In genomic region chr13:56109703-56110102, GRCm38 (mm10) we compare ENCODE assay signal across 12 mouse cellular contexts. TPM values are rescaled to one million over a fixed set of nuclear protein-coding genes. Genes with fewer than 3 reads are reported as not detected.
A peak's percentile ranks its signal among the peaks of the same experiment; 100 is the strongest.
DNase-seq lines count a peak whose midpoint lies in the region; ATAC-seq and TF ChIP-seq lines count a peak whose summit lies in the region.
"Had no signal": no experiment of that assay in that cellular context is flagged by ENCODE, and none has a peak within 500 bp of the region (broad histone marks: within the 10 kb centered on the region; RNA-seq: fewer than 3 reads in every experiment).

No protein-coding gene starts in this region.

- no peak overlapping the region for H3K4me2 ChIP-seq in forebrain, embryonic 12.5 days
- H3K4me2 ChIP-seq in forebrain, embryonic 11.5 days (ENCODE audit: low read depth, low read length, severe bottlenecking): no peak overlapping the region
- H3K4me2 ChIP-seq in hindbrain, embryonic 12.5 days (replicated peaks): no peak overlapping the region
- no peak overlapping the region for H3K4me2 ChIP-seq in hindbrain, embryonic 11.5 days (replicated peaks; ENCODE audit: low read depth, low read length)
- H3K4me2 ChIP-seq in stomach, embryonic 14.5 days (replicated peaks; ENCODE audit: low read depth, low read length): no peak overlapping the region
- no peak overlapping the region for H3K4me2 ChIP-seq in stomach, postnatal 0 days (replicated peaks; ENCODE audit: low read depth)

- TF ChIP-seq CTCF in stomach, postnatal 0 days (IDR thresholded peaks at IDR 0.05; ENCODE audit: low read depth): no peak
- no peak for TF ChIP-seq CTCF in layer of hippocampus, adult 2 months (conservative IDR thresholded peaks at IDR 0.05)

- H3K27me3 ChIP-seq in forebrain, embryonic 12.5 days: no peaks in the 10 kb centered on the region
- H3K27me3 ChIP-seq in forebrain, embryonic 11.5 days (ENCODE audit: control insufficient read depth, insufficient read depth, low read length): no peaks in the 10 kb centered on the region
- H3K27me3 ChIP-seq in hindbrain, embryonic 12.5 days: no peaks in the 10 kb centered on the region
- no peaks in the 10 kb centered on the region for H3K27me3 ChIP-seq in hindbrain, embryonic 11.5 days (ENCODE audit: control insufficient read depth, insufficient read depth, low read length)
- no peaks in the 10 kb centered on the region for H3K27me3 ChIP-seq in stomach, embryonic 14.5 days (ENCODE audit: control insufficient read depth, insufficient read depth, low read length)
- no peaks in the 10 kb centered on the region for H3K27me3 ChIP-seq in stomach, postnatal 0 days (ENCODE audit: control insufficient read depth, insufficient read depth, low read length)

- H3K27ac ChIP-seq in forebrain, embryonic 12.5 days: 0 out of 2 replicates have a peak overlapping the region, but pooled peaks have one; percentile 22
- no peak overlapping the region for H3K27ac ChIP-seq in forebrain, embryonic 11.5 days (ENCODE audit: low read depth, low read length)
- H3K27ac ChIP-seq in hindbrain, embryonic 12.5 days: 0 out of 2 replicates have a peak overlapping the region, but pooled peaks have one; percentile 14
- H3K27ac ChIP-seq in hindbrain, embryonic 11.5 days (ENCODE audit: low read depth, low read length): no peak overlapping the region
- peak overlapping the region; percentile 44; the same call in 1 of the 2 replicates for H3K27ac ChIP-seq in stomach, embryonic 14.5 days (ENCODE audit: low read length)
- no peak overlapping the region for H3K27ac ChIP-seq in stomach, postnatal 0 days (replicated peaks)
- no peak overlapping the region for H3K27ac ChIP-seq in layer of hippocampus, adult 2 months

- H3K4me3 ChIP-seq in forebrain, embryonic 12.5 days (replicated peaks): no peak overlapping the region
- no peak overlapping the region for H3K4me3 ChIP-seq in forebrain, embryonic 11.5 days (ENCODE audit: low read depth, low read length)
- no peak overlapping the region for H3K4me3 ChIP-seq in hindbrain, embryonic 12.5 days
- no peak overlapping the region for H3K4me3 ChIP-seq in hindbrain, embryonic 11.5 days (ENCODE audit: low read depth, low read length)
- H3K4me3 ChIP-seq in stomach, embryonic 14.5 days (ENCODE audit: low read depth, low read length): no peak overlapping the region
- H3K4me3 ChIP-seq in stomach, postnatal 0 days (ENCODE audit: low read depth, low read length): no peak overlapping the region
- H3K4me3 ChIP-seq in layer of hippocampus, adult 2 months: no peak overlapping the region

- no peak for ATAC-seq in forebrain, embryonic 12.5 days (ENCODE audit: low FRiP score)
- ATAC-seq in forebrain, embryonic 11.5 days (replicated peaks; ENCODE audit: low FRiP score): no peak
- ATAC-seq in hindbrain, embryonic 12.5 days (ENCODE audit: low FRiP score): no peak
- no peak for ATAC-seq in hindbrain, embryonic 11.5 days (ENCODE audit: low FRiP score)
- no peak for ATAC-seq in stomach, embryonic 14.5 days (ENCODE audit: insufficient number of reproducible peaks, insufficient read depth, low FRiP score, low read depth)
- ATAC-seq in stomach, postnatal 0 days (ENCODE audit: low FRiP score, low TSS enrichment): no peak
- ATAC-seq: inflammation-experienced regulatory T-cells, adult 6 months had no signal

- no peak for TF ChIP-seq EP300 in stomach, postnatal 0 days (optimal IDR thresholded peaks at IDR 0.05)

- peaks cover 48% of the 10 kb centered on the region for H3K36me3 ChIP-seq in forebrain, embryonic 12.5 days (replicated peaks)
- no peaks in the 10 kb centered on the region; the same call in none of the 2 replicates for H3K36me3 ChIP-seq in forebrain, embryonic 11.5 days (ENCODE audit: control insufficient read depth, insufficient read depth, low read length)
- H3K36me3 ChIP-seq in hindbrain, embryonic 12.5 days: peaks cover 20% of the 10 kb centered on the region
- 0 out of 2 replicates have a peak, but pooled peaks cover 2% of the 10 kb centered on the region for H3K36me3 ChIP-seq in hindbrain, embryonic 11.5 days (ENCODE audit: control insufficient read depth, insufficient read depth, low read length)
- peaks cover 16% of the 10 kb centered on the region for H3K36me3 ChIP-seq in stomach, embryonic 14.5 days (ENCODE audit: control insufficient read depth, insufficient read depth, low read length)
- H3K36me3 ChIP-seq in stomach, postnatal 0 days (ENCODE audit: control insufficient read depth, insufficient read depth, low read length): 0 out of 2 replicates have a peak, but pooled peaks cover 2% of the 10 kb centered on the region

- H3K9me3 ChIP-seq in forebrain, embryonic 12.5 days: no peaks in the 10 kb centered on the region
- H3K9me3 ChIP-seq in forebrain, embryonic 11.5 days (ENCODE audit: control insufficient read depth, low read length): no peaks in the 10 kb centered on the region
- H3K9me3 ChIP-seq in hindbrain, embryonic 12.5 days (replicated peaks): no peaks in the 10 kb centered on the region
- H3K9me3 ChIP-seq in hindbrain, embryonic 11.5 days (ENCODE audit: control insufficient read depth, low read length): no peaks in the 10 kb centered on the region
- no peaks in the 10 kb centered on the region for H3K9me3 ChIP-seq in stomach, embryonic 14.5 days (ENCODE audit: control insufficient read depth, low read depth, low read length)
- H3K9me3 ChIP-seq in stomach, postnatal 0 days (ENCODE audit: control insufficient read depth, low read length): no peaks in the 10 kb centered on the region
- H3K9me3 ChIP-seq: G1E had no signal

- WGBS in forebrain, embryonic 12.5 days: 83% methylated on average over 4 of the region's 4 CpGs
- 93% methylated on average over 4 of the region's 4 CpGs for WGBS in forebrain, embryonic 11.5 days
- 82% methylated on average over 4 of the region's 4 CpGs for WGBS in hindbrain, embryonic 12.5 days
- whole genome bisulfite sequencing in hindbrain, embryonic 11.5 days: 91% methylated on average over 4 of the region's 4 CpGs
- 79% methylated on average over 4 of the region's 4 CpGs for WGBS in stomach, embryonic 14.5 days
- WGBS in stomach, postnatal 0 days: 78% methylated on average over 4 of the region's 4 CpGs

- H3K9ac ChIP-seq in forebrain, embryonic 12.5 days: no peak overlapping the region
- H3K9ac ChIP-seq in forebrain, embryonic 11.5 days (ENCODE audit: low read length): no peak overlapping the region
- H3K9ac ChIP-seq in hindbrain, embryonic 12.5 days: no peak overlapping the region
- H3K9ac ChIP-seq in hindbrain, embryonic 11.5 days (ENCODE audit: low read depth, low read length): no peak overlapping the region
- H3K9ac ChIP-seq in stomach, embryonic 14.5 days (replicated peaks; ENCODE audit: low read depth, low read length): no peak overlapping the region
- no peak overlapping the region for H3K9ac ChIP-seq in stomach, postnatal 0 days (ENCODE audit: low read length)

- DNase-seq in forebrain, embryonic 11.5 days (ENCODE audit: low spot score): no peak
- DNase-seq in hindbrain, embryonic 11.5 days (ENCODE audit: low spot score): no peak
- no peak for DNase-seq in stomach, postnatal 0 days (ENCODE audit: low spot score)
- no peak for DNase-seq in layer of hippocampus, adult 2 months (ENCODE audit: low spot score in 2 of 2)
- DNase-seq in layer of hippocampus, postnatal 25 days (ENCODE audit: extremely low spot score in 1 of 2, low spot score in 1 of 2): no peak
- DNase-seq: cerebellum, postnatal 25 days; thymus, postnatal 4 days had no signal

- peaks cover 35% of the 10 kb centered on the region for H3K4me1 ChIP-seq in forebrain, embryonic 12.5 days
- peaks cover 6% of the 10 kb centered on the region; the same call in 1 of the 2 replicates for H3K4me1 ChIP-seq in forebrain, embryonic 11.5 days (replicated peaks; ENCODE audit: control insufficient read depth, insufficient read depth, low read length)
- peaks cover 56% of the 10 kb centered on the region for H3K4me1 ChIP-seq in hindbrain, embryonic 12.5 days
- H3K4me1 ChIP-seq in hindbrain, embryonic 11.5 days (replicated peaks; ENCODE audit: control insufficient read depth, insufficient read depth, low read length): no peaks in the 10 kb centered on the region
- peaks cover 74% of the 10 kb centered on the region for H3K4me1 ChIP-seq in stomach, embryonic 14.5 days (ENCODE audit: control insufficient read depth, insufficient read depth, low read length)
- peaks cover 29% of the 10 kb centered on the region for H3K4me1 ChIP-seq in stomach, postnatal 0 days (replicated peaks; ENCODE audit: control insufficient read depth, insufficient read depth)

RNA-seq across cellular contexts. Expression of gene H2afy, which starts 26.5 kb away (rescaled TPM):
- 651 and 663 TPM in 2 replicates for polyA plus RNA-seq in forebrain, embryonic 12.5 days (2016; fragmentation: Nextera tagmentation; extraction: Ambion mirVana)
- 685 and 702 TPM in 2 replicates for polyA plus RNA-seq in forebrain, embryonic 11.5 days (2014; fragmentation: Nextera tagmentation; extraction: Ambion mirVana)
- polyA plus RNA-seq in hindbrain, embryonic 12.5 days (2016; fragmentation: Nextera tagmentation; extraction: Ambion mirVana): 491 and 497 TPM in 2 replicates
- polyA plus RNA-seq in hindbrain, embryonic 11.5 days (2014; fragmentation: Nextera tagmentation; extraction: Ambion mirVana): 578 and 619 TPM in 2 replicates
- polyA plus RNA-seq in stomach, embryonic 14.5 days (2014; fragmentation: Nextera tagmentation; extraction: Ambion mirVana): 375 and 402 TPM in 2 replicates
- 150 and 157 TPM in 2 replicates for polyA plus RNA-seq in stomach, postnatal 0 days (2015; fragmentation: Nextera tagmentation; extraction: Ambion mirVana)
- total RNA-seq in layer of hippocampus, adult 2 months (2021): 100 to 1,000 TPM; 118 to 122 TPM
- total RNA-seq in layer of hippocampus, postnatal 25 days (2021): 100 to 1,000 TPM; 115 to 130 TPM

Comparison
In these comparisons a context has a peak if more than half of its experiments do, and no peak if none do; other contexts are left out.
1. H3K27ac ChIP-seq: peak in forebrain, embryonic 12.5 days (single experiment), hindbrain, embryonic 12.5 days (single experiment) and stomach, embryonic 14.5 days (single experiment); none in forebrain, embryonic 11.5 days (single experiment), hindbrain, embryonic 11.5 days (single experiment), stomach, postnatal 0 days (single experiment) and layer of hippocampus, adult 2 months (single experiment).